Mouse (Mus musculus): ENCODE results near the gene Gm614. TPM values are rescaled to one million over a fixed set of nuclear protein-coding genes. Genes with fewer than 3 reads are reported as not detected.

Gene Gm614
- polyA plus RNA-seq (2014; fragmentation: Illumina TruSeq; extraction: RNeasy Lipid Tissue Mini Kit (QIAGEN cat#74804); ENCODE audit: low read depth, low replicate concordance): 8.2 TPM

DNA sequence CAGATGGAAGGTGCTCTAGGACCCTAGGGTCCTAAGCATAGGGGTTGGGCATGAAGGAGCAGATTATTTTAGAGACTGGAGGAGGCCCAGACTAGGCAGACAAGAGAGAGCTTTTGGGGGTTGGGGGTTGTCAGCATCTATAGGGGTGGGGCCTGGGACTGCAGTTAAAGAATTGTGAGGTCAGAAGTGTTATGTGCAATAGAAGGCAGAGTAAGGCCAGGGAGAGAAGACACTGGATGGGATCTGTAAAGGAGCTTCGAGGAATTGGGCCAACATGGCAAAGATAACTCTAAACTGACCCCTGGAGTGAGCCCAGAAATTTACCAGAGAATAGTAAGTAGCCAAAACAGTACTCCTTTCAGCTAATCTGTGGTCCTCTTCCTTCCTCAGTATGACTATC, at the start of gene Gm614:
Gm614 (minus strand) TSS at position 101 of the 400 bp plus-strand sequence.

DNA sequence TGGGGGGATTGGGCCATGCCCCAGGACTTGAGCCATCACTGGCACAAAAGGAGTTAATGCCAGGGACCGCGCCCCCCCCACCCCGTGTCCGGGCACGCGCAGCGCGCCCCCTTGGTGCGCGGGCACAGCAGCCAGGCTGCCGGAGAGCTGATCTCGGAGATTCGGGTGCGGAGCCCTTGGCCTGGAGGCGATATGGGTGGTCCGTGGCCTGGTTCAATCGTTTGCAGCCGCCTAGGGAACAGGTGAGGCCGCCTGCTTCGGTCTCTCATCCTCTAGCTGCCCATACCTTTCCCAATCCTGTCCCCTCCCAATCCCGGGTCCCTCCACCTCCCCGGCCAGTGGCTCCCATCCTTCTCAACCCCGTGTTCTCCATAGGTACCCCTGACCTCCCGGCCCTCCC, 35.3 kb upstream of the Gm614 start, which contains the start of gene Nlgn3:
Nlgn3 (plus strand) TSS at position 114 of the 400 bp plus-strand sequence.

DNA sequence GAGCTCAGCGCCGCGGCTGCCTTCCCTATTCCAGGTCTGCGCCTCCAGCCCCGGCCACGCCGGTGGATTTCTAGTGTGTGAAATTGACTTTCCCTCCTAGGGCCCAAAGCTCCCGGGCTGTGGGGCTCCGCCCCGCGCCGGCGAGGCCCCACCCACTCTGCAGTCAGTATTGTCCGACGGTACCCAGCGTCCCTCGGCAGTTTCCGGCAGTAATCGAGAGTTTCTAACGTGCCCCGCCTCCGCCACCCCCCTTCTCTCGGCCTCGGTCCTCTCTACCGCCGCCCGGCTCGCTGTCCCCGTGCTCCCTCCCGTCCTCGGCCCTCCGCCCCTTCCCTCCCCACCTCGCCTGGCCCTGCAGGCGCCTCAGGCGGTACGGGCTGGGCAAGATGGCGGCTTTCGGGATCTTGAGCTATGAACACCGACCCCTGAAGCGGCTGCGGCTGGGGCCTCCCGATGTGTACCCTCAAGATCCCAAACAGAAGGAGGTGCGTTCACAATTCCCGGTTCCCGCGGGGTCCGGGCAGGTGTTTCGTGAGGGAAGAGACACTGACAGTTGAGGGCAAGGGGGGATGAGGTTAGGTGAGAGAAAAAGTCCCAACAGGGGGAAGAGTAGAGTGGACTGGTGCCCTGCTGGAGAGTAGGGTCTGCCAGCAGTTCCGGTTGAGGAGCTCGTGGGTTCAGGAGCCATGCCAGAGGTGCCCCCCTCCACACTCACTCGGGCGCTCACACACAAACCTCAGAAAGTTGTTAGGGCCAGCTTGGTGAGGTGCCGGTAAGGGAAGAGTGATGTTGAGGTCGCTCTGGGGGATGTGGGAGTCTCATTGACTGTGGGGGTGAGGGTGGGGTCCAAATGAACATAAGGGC, 10.3 kb upstream of the Gm614 start, which contains the start of gene Med12:
Med12 (plus strand) TSS at position 156 of the 864 bp plus-strand sequence.

DNA sequence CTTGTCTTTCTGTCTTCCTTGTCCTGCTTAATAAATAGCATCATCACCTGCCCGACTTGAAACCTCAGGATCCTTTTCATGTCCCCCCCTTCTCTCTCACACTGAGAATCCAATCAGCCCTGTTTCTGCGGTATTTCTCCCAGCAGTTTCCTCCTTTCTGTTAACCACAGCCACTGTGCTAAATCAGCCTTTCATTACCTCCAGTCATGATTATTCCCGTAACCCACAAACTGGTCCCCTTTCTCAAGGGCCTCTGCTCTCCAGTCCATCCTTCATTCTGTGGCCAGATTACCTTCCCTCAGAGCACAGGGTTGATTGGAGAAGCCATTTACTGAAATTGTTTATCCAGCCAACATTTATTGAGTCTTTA, 4.9 kb upstream of the Gm614 start, which contains the start of gene Gm20489:
Gm20489 (minus strand) TSS at position 269 of the 370 bp plus-strand sequence.

DNA sequence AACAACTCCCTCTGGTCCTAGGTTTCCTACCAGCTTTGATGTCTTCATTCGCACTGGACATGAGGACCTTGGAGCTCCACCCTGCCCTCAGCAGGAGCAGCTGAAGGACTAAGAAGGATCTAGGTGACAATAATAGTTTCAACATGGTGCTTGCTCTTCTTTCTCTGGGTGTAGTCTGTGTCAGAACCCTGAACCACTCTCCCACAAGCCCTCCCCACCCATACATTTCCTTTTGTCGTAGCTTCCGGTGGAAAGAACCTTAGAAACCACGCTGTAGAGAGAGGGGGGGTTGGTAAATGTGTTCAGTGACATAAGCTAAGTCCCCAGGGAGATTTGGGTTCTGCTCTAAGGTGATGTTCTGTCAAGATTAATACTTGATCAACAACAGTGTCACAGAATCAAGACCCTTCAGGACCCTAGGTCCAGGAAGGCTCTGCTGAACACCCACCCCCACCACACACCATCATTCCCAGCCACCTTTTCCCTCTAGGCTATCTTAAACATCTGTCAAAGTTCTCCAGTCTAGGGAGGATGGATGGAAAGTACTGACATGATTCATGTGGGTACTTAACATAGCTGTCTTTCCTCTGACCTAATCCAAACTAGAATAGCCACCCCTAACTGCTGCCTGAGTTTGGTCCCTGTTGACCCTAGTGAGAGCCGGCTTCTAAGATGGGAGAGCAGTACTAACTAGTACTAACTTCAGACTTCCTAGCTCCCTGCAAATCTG, 4.4 kb upstream of the Gm614 start, which contains the start of gene Il2rg:
Il2rg (minus strand) TSS at position 231 of the 730 bp plus-strand sequence.

DNA sequence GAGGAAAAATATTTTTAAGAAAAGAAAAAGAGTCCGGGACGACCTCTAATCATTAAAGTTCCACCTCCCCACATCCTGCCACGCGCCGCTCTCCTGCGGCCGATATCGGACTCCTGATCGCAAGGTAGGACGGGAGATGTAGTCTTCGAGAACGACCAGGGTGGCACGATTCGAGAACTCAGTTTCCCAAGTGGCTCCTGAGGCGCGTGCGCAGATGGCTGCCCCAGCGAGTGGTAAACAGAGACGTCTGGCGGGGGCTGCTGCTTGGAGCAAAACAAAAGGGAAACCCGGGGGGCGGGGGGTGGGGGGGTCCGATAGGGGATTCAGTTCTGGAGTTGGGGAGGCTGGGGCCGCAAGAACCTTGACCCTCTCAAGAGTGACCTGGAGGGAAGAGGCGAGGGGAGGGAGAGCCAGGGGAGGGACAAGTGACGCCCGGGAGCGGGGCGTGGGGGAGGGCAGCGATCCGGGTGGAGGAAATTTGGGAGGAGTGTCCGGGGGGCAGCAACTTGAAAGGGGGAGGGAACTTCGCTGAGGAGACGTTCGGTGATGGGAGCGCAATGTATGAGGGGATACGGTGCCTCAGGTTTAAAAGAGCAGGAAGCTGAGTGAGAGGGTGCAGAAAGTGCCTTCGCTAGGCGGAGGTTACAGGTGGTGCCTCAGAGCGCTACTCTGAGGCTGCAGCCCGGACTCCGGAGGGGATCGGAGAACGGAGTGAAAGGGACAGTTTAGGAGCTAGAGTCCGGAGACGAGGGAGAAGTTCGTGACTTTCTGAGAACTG, 9.7 kb downstream of the Gm614 start, which contains the start of gene Foxo4:
Foxo4 (plus strand) TSS at position 577 of the 778 bp plus-strand sequence.

DNA sequence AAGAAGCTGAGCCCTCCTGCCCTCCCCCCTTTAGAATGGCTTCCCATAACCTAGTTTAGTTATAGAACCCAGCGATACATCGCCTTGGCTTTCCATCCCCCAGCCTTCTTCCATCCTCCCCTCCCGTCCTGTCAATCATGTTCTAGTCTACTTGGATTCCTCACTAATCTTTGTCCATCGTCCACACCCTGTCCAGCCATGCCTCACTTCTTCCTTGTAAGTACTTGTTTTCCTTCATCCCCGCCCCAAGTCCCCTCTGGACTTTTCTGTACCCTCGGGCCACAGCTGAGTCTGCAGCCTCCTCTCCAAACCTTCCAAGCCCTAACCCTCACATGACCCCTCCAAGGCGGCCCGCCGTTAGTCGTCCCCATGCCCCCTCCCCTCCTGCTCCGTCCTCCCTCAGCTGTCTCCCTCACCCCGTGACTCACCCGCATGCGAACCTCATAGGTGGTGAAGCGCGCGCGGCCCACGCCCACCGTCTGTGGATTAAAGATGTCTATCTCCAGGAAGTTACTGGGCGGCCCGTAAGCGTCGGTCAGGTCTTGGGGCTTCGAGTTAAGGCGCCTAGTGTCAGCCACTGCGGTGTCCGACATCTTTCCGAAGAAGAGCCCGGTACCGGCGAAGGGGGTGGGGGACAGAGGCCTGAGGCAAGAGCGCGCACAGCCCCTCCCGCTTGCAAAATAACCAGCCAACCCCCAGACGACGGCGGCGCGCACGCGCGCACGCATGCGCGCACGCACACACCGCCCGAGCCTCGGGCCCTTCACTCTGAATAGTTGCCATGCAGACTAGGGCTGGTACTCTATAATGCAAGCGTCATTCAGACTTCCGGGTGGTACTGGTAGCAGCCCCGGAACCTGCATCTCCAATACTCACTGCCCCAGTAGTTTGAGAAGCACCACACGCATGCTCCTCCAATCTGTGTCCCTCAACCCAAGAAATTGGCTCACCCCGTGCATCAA, 41.7 kb downstream of the Gm614 start, which contains the start of gene Snx12:
Snx12 (minus strand) TSS at position 730 of the 962 bp plus-strand sequence.

Other genes starting within 250 kb of the Gm614 start
- gene Tex11, start 204.3 kb downstream of the Gm614 start, polyA plus RNA-seq (2014; fragmentation: Illumina TruSeq; extraction: RNeasy Lipid Tissue Mini Kit (QIAGEN cat#74804); ENCODE audit: low read depth, low replicate concordance): 0.15 TPM
- 1.1 TPM for gene Slc7a3, start 178.0 kb downstream of the Gm614 start, polyA plus RNA-seq (2014; fragmentation: Illumina TruSeq; extraction: RNeasy Lipid Tissue Mini Kit (QIAGEN cat#74804); ENCODE audit: low read depth, low replicate concordance)
- 45.4 TPM for gene Snx12, start 41.4 kb downstream of the Gm614 start, polyA plus RNA-seq (2014; fragmentation: Illumina TruSeq; extraction: RNeasy Lipid Tissue Mini Kit (QIAGEN cat#74804); ENCODE audit: low read depth, low replicate concordance)
- gene Foxo4, start 9.5 kb downstream of the Gm614 start, polyA plus RNA-seq (2014; fragmentation: Illumina TruSeq; extraction: RNeasy Lipid Tissue Mini Kit (QIAGEN cat#74804); ENCODE audit: low read depth, low replicate concordance): 27.3 TPM
- 9.5 TPM for gene Il2rg, start 4.3 kb upstream of the Gm614 start, polyA plus RNA-seq (2014; fragmentation: Illumina TruSeq; extraction: RNeasy Lipid Tissue Mini Kit (QIAGEN cat#74804); ENCODE audit: low read depth, low replicate concordance)
- not detected for gene Gm20489, start 5.0 kb upstream of the Gm614 start, polyA plus RNA-seq (2014; fragmentation: Illumina TruSeq; extraction: RNeasy Lipid Tissue Mini Kit (QIAGEN cat#74804); ENCODE audit: low read depth, low replicate concordance)
- 53.8 TPM for gene Med12, start 10.0 kb upstream of the Gm614 start, polyA plus RNA-seq (2014; fragmentation: Illumina TruSeq; extraction: RNeasy Lipid Tissue Mini Kit (QIAGEN cat#74804); ENCODE audit: low read depth, low replicate concordance)
- gene Nlgn3, start 35.2 kb upstream of the Gm614 start, polyA plus RNA-seq (2014; fragmentation: Illumina TruSeq; extraction: RNeasy Lipid Tissue Mini Kit (QIAGEN cat#74804); ENCODE audit: low read depth, low replicate concordance): 0.05 TPM
- gene Gjb1, start 112.4 kb upstream of the Gm614 start, polyA plus RNA-seq (2014; fragmentation: Illumina TruSeq; extraction: RNeasy Lipid Tissue Mini Kit (QIAGEN cat#74804); ENCODE audit: low read depth, low replicate concordance): 18.5 TPM
- 50.3 TPM for gene Zmym3, start 156.9 kb upstream of the Gm614 start, polyA plus RNA-seq (2014; fragmentation: Illumina TruSeq; extraction: RNeasy Lipid Tissue Mini Kit (QIAGEN cat#74804); ENCODE audit: low read depth, low replicate concordance)
- 172 TPM for gene Nono, start 165.3 kb upstream of the Gm614 start, polyA plus RNA-seq (2014; fragmentation: Illumina TruSeq; extraction: RNeasy Lipid Tissue Mini Kit (QIAGEN cat#74804); ENCODE audit: low read depth, low replicate concordance)
- 0.56 TPM for gene Itgb1bp2, start 185.1 kb upstream of the Gm614 start, polyA plus RNA-seq (2014; fragmentation: Illumina TruSeq; extraction: RNeasy Lipid Tissue Mini Kit (QIAGEN cat#74804); ENCODE audit: low read depth, low replicate concordance)